Comparison of ENCODE assay signal across 8 mouse cellular contexts in genomic region chr19:7267781-7268721, GRCm38 (mm10). TPM values are rescaled to one million over a fixed set of nuclear protein-coding genes. Genes with fewer than 3 reads are reported as not detected.
DNase-seq lines count a peak whose midpoint lies in the region; ATAC-seq and TF ChIP-seq lines count a peak whose summit lies in the region.

No protein-coding gene starts in this region.

- no peak for TF ChIP-seq EP300 in liver, embryonic 14.5 days (IDR thresholded peaks at IDR 0.05; ENCODE audit: low read depth)

- DNase-seq in 416B (ENCODE audit: low read depth) = peak; percentile 87
- DNase-seq in ZHBTc4 (ENCODE audit: low read depth, low spot score) = peak; percentile 93
- peak; percentile 93 for DNase-seq in embryonic facial prominence, embryonic 11.5 days (ENCODE audit: low spot score)
- peak; percentile 92 for DNase-seq in heart, embryonic 10.5 days (ENCODE audit: low spot score)
- peak; percentile 67 for DNase-seq in kidney, adult 9 months
- peak in 2 of 3 experiments; percentile 37 to 39 for DNase-seq in liver, embryonic 14.5 days (ENCODE audit: low read depth in 3 of 3, low spot score in 3 of 3)
- DNase-seq in neural tube, embryonic 10.5 days (ENCODE audit: extremely low spot score, low spot score) = peak; percentile 96
- peak; percentile 89 for DNase-seq in testis, postnatal 10 days (ENCODE audit: low spot score)

- peak overlapping the region; percentile 96 for H3K9ac ChIP-seq in embryonic facial prominence, embryonic 11.5 days (replicated peaks; ENCODE audit: low read length)
- peak overlapping the region; percentile 7; the same call in 1 of the 2 replicates for H3K9ac ChIP-seq in liver, embryonic 14.5 days (replicated peaks)

- H3K36me3 ChIP-seq in embryonic facial prominence, embryonic 11.5 days (replicated peaks; ENCODE audit: control insufficient read depth, insufficient read depth, low read depth, low read length) = peaks cover 18% of the 10 kb centered on the region
- H3K36me3 ChIP-seq in heart, embryonic 10.5 days = peaks cover 33% of the 10 kb centered on the region
- no peaks in the 10 kb centered on the region for H3K36me3 ChIP-seq in liver, embryonic 14.5 days (replicated peaks; ENCODE audit: control insufficient read depth, insufficient read depth, low read depth)

- peak overlapping the region; percentile 98 for H3K27ac ChIP-seq in embryonic facial prominence, embryonic 11.5 days (replicated peaks; ENCODE audit: low read depth, low read length)
- peak overlapping the region; percentile 97 for H3K27ac ChIP-seq in heart, embryonic 10.5 days
- no peak overlapping the region for H3K27ac ChIP-seq in liver, embryonic 14.5 days

- ATAC-seq in embryonic facial prominence, embryonic 11.5 days (replicated peaks; ENCODE audit: insufficient number of reproducible peaks, low FRiP score, low TSS enrichment, low read depth) = peak; percentile 48
- peak; percentile 58 for ATAC-seq in liver, embryonic 14.5 days (ENCODE audit: insufficient read depth)

- no peaks in the 10 kb centered on the region for H3K9me3 ChIP-seq in embryonic facial prominence, embryonic 11.5 days (replicated peaks; ENCODE audit: control insufficient read depth, low read length)
- H3K9me3 ChIP-seq in heart, embryonic 10.5 days = no peaks in the 10 kb centered on the region
- no peaks in the 10 kb centered on the region for H3K9me3 ChIP-seq in liver, embryonic 14.5 days (ENCODE audit: control insufficient read depth, low read length)

- no peaks in the 10 kb centered on the region for H3K27me3 ChIP-seq in embryonic facial prominence, embryonic 11.5 days (ENCODE audit: control insufficient read depth, insufficient read depth, low read length)
- H3K27me3 ChIP-seq in heart, embryonic 10.5 days (ENCODE audit: insufficient read depth, poor library complexity, severe bottlenecking) = no peaks in the 10 kb centered on the region
- peaks cover 15% of the 10 kb centered on the region for H3K27me3 ChIP-seq in liver, embryonic 14.5 days (ENCODE audit: control insufficient read depth, insufficient read depth, low read length)

- H3K4me3 ChIP-seq in embryonic facial prominence, embryonic 11.5 days (ENCODE audit: low read depth, low read length) = peak overlapping the region; percentile 91
- peak overlapping the region; percentile 88 for H3K4me3 ChIP-seq in heart, embryonic 10.5 days
- peak overlapping the region; percentile 51 to 61 for H3K4me3 ChIP-seq in liver, embryonic 14.5 days (ENCODE audit: insufficient read depth in 1 of 2, low read depth in 2 of 2, low read length in 2 of 2)

- TF ChIP-seq CTCF in liver, embryonic 14.5 days (IDR thresholded peaks at IDR 0.05; ENCODE audit: low read depth) = no peak

- 1% methylated on average over 39 of the region's 97 CpGs for WGBS in embryonic facial prominence, embryonic 11.5 days
- under 1% methylated on average over 91 of the region's 97 CpGs for WGBS in heart, embryonic 10.5 days
- under 1% methylated on average over 86 of the region's 97 CpGs for WGBS in liver, embryonic 14.5 days (ENCODE audit: insufficient replicate concordance)

- peak overlapping the region; percentile 90 for H3K4me2 ChIP-seq in embryonic facial prominence, embryonic 11.5 days (ENCODE audit: low read depth, low read length)
- peak overlapping the region; percentile 66 for H3K4me2 ChIP-seq in liver, embryonic 14.5 days (ENCODE audit: low read depth)

- peaks cover 20% of the 10 kb centered on the region for H3K4me1 ChIP-seq in embryonic facial prominence, embryonic 11.5 days (ENCODE audit: control insufficient read depth, insufficient read depth, low read length)
- H3K4me1 ChIP-seq in heart, embryonic 10.5 days = peaks cover 68% of the 10 kb centered on the region
- H3K4me1 ChIP-seq in liver, embryonic 14.5 days (replicated peaks; ENCODE audit: control insufficient read depth in 2 of 2, insufficient read depth in 2 of 2, low read length in 1 of 2) = peaks cover 0 to 3% of the 10 kb centered on the region in 2 experiments; a peak in 1 of 4 replicates

RNA-seq across cellular contexts. Expression of gene Rcor2, which starts 0.9 kb away (rescaled TPM):
- 17.6 and 18.8 TPM in 2 replicates for polyA plus RNA-seq in embryonic facial prominence, embryonic 11.5 days (2014; fragmentation: Nextera tagmentation; extraction: Ambion mirVana)
- 18.5 and 27.1 TPM in 2 replicates for polyA plus RNA-seq in heart, embryonic 10.5 days (2016; fragmentation: Nextera tagmentation; extraction: Ambion mirVana)
- 1.7 and 2.0 TPM in 2 replicates for polyA plus RNA-seq in liver, embryonic 14.5 days (2012; rRNA removed)
- polyA plus RNA-seq in liver, embryonic 14.5 days (2014; fragmentation: Nextera tagmentation; extraction: Ambion mirVana) = 0.36 and 0.58 TPM in 2 replicates

RNA-seq across cellular contexts. Expression of gene Naa40, which starts 27.1 kb away (rescaled TPM):
- polyA plus RNA-seq in embryonic facial prominence, embryonic 11.5 days (2014; fragmentation: Nextera tagmentation; extraction: Ambion mirVana) = 82.9 and 88.0 TPM in 2 replicates
- polyA plus RNA-seq in heart, embryonic 10.5 days (2016; fragmentation: Nextera tagmentation; extraction: Ambion mirVana) = 67.6 and 72.8 TPM in 2 replicates
- polyA plus RNA-seq in liver, embryonic 14.5 days (2012; rRNA removed) = 16.1 and 18.0 TPM in 2 replicates
- polyA plus RNA-seq in liver, embryonic 14.5 days (2014; fragmentation: Nextera tagmentation; extraction: Ambion mirVana) = 23.1 and 24.9 TPM in 2 replicates

RNA-seq across cellular contexts. Expression of gene Cox8a, which starts 50.6 kb away (rescaled TPM):
- 741 and 769 TPM in 2 replicates for polyA plus RNA-seq in embryonic facial prominence, embryonic 11.5 days (2014; fragmentation: Nextera tagmentation; extraction: Ambion mirVana)
- 1,294 and 1,907 TPM in 2 replicates for polyA plus RNA-seq in heart, embryonic 10.5 days (2016; fragmentation: Nextera tagmentation; extraction: Ambion mirVana)
- polyA plus RNA-seq in liver, embryonic 14.5 days (2012; rRNA removed) = 282 and 547 TPM in 2 replicates
- 803 and 809 TPM in 2 replicates for polyA plus RNA-seq in liver, embryonic 14.5 days (2014; fragmentation: Nextera tagmentation; extraction: Ambion mirVana)

Comparison
In these comparisons a context has a peak if more than half of its experiments do, and no peak if none do; other contexts are left out.
1. DNase-seq: peak in every context shown above with its lines; median percentile 96 in neural tube, embryonic 10.5 days; 93 in ZHBTc4; 93 in embryonic facial prominence, embryonic 11.5 days; 92 in heart, embryonic 10.5 days; 89 in testis, postnatal 10 days; 87 in 416B; 67 in kidney, adult 9 months; 38 in liver, embryonic 14.5 days.